Mouse (Mus musculus) liver, embryonic 14.5 days (tissue): ENCODE measurements around the gene Tubb3.
"Not testable (repeated sequence)": the region's sequence is repeated elsewhere in the genome, so short reads cannot be mapped to it uniquely, and the experiment has no call there.

Experiments used
- CTCF ChIP-seq: IDR thresholded peaks from 2 replicates; pipeline ENCODE4 v1.5.1; 2016; ENCODE audit warnings: antibody characterized with exemption, low read depth, control low read depth
- EP300 ChIP-seq: IDR thresholded peaks from 2 replicates; pipeline ENCODE4 v1.6.1; 2016; ENCODE audit warnings: antibody characterized with exemption, low read depth

DNA sequence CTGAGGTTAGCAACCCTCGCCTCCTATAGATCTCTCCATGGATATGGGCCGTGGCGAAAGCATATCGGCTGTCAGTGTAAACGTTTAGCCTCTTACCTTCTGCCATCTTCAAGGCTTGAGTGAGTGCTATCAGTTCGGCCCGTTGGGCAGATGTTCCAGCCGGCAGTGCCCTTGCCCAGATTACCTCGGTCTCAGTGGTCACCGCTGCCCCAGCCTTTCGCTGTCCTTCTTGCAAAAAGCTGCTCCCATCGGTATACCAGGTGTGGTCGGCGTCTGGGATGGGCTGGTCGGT is 18.4 kb downstream of the Tubb3 start:
- not testable (repeated sequence) for TF ChIP-seq CTCF, EP300
